Mouse (Mus musculus) midbrain, embryonic 13.5 days (tissue): Measurements from ENCODE around the gene Serpina11. TPM values are rescaled to one million over a fixed set of nuclear protein-coding genes. Genes with fewer than 3 reads are reported as not detected.
"Not testable (repeated sequence)": the region's sequence is repeated elsewhere in the genome, so short reads cannot be mapped to it uniquely, and the experiment has no call there.

Source experiments
- ATAC-seq: fragments of 200-750 bp; cut with Nextera tagmentation; 2 replicates; pipeline ENCODE4 v1.8.0; 2017; ENCODE audit warnings: mild to moderate bottlenecking, moderate TSS enrichment, moderate library complexity
- H3K27ac ChIP-seq: fragments of 300-500 bp; sonication (generic); 2 replicates; pipeline ENCODE4 v1.5.1; 2015; ENCODE audit warnings: inconsistent platforms, mild to moderate bottlenecking, moderate library complexity
- H3K27me3 ChIP-seq: fragments of 300-500 bp; sonication (generic); 2 replicates; pipeline ENCODE4 v1.6.1; 2015; ENCODE audit warnings: mild to moderate bottlenecking, inconsistent platforms
- H3K36me3 ChIP-seq: fragments of 300-500 bp; sonication (generic); 2 replicates; pipeline ENCODE4 v1.6.1; 2015; ENCODE audit warnings: mild to moderate bottlenecking, inconsistent platforms
- H3K4me1 ChIP-seq: fragments of 300-500 bp; sonication (generic); replicated peaks from 2 replicates; pipeline ENCODE4 v1.6.1; 2015; ENCODE audit warnings: inconsistent platforms
- H3K4me2 ChIP-seq: fragments of 300-500 bp; sonication (generic); replicated peaks from 2 replicates; pipeline ENCODE4 v1.6.1; 2015; ENCODE audit warnings: moderate library complexity, mild to moderate bottlenecking, inconsistent platforms
- H3K4me3 ChIP-seq: fragments of 300-500 bp; sonication (generic); replicated peaks from 2 replicates; pipeline ENCODE4 v1.5.1; 2015; ENCODE audit warnings: mild to moderate bottlenecking, inconsistent platforms
- H3K9ac ChIP-seq: fragments of 300-500 bp; sonication (generic); replicated peaks from 2 replicates; pipeline ENCODE4 v1.6.1; 2015; ENCODE audit warnings: mild to moderate bottlenecking, inconsistent platforms
- H3K9me3 ChIP-seq: fragments of 300-500 bp; sonication (generic); 2 replicates; pipeline ENCODE4 v1.6.1; 2016; ENCODE audit warnings: mild to moderate bottlenecking, inconsistent platforms
- WGBS: fragments of 180-500 bp; shearing (Covaris S2); methylation state at CpG from one replicate; pipeline ENCODE4 v1.1.7; 2015; 5-methylcytosine and 5-hydroxymethylcytosine counted together
- polyA plus RNA-seq: library from polyadenylated mRNA; unstranded; fragments of >200 nt; fragmentation: Nextera tagmentation; extraction: Ambion mirVana; gene quantifications from 2 replicates; pipeline ENCODE4 v1.2.1, GENCODE M21; 2015

The Serpina11 gene
- polyA plus RNA-seq, 1 experiment from 2014 or later, result not detected

DNA sequence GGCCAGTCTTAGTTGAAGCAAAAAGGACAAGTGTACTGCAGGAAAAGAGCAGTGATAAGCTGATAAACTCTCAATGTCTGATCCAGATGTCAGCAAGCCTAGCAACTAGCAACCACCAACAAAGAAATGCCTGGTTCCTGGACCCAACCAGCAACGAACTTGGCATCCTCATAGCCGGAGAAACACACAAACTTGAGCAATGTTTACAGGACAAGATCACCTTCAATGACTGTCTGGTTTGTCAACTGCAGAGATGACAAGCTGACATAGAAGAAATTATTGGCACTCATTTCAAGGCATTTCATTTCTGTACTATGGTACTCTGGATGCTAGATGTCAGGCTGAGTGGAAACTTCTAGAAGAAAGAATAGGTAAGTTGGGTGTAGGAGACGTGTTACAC lies 23.0 kb downstream of the Serpina11 start:
- Histone ChIP-seq H3K9me3 (peaks cover 2% of the 10 kb centered on the region), H3K4me1 (no peaks in the 10 kb centered on the region), H3K27ac (no peak overlapping the region), H3K27me3 (no peaks in the 10 kb centered on the region), H3K4me2 (no peak overlapping the region), H3K36me3 (no peaks in the 10 kb centered on the region), H3K4me3 (no peak overlapping the region), H3K9ac (no peak overlapping the region)
- 81% methylated on average over 3 of the region's 3 CpGs for WGBS
- ATAC-seq, result no peak

DNA sequence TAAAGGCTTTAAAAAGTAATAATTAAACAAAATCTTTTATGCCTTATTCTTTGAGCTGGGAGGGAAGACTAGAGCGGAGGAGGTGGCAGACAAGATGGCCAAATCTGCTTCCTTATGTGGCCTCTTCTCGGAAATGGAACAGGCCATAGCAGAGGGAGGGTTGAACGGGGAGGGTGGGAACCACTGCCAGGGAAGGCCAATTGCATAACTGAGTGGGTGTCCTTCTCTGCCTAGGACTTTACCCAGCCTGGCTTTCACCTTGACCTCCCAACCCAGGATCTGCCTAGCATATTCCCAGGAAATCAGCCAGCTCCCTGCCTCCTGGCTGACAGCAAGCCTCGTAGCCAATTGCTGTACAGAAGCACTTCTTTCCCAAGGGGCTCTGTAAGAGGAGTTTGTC lies 26.5 kb downstream of the Serpina11 start:
- no peak for ATAC-seq
- Histone ChIP-seq H3K27ac (no peak overlapping the region), H3K4me1 (no peaks in the 10 kb centered on the region), H3K4me2 (no peak overlapping the region), H3K27me3 (no peaks in the 10 kb centered on the region), H3K36me3 (no peaks in the 10 kb centered on the region), H3K9me3 (no peaks in the 10 kb centered on the region; the same call in 1 of the 2 replicates), H3K9ac (no peak overlapping the region), H3K4me3 (no peak overlapping the region)
- 89% methylated on average over 4 of the region's 4 CpGs for WGBS

DNA sequence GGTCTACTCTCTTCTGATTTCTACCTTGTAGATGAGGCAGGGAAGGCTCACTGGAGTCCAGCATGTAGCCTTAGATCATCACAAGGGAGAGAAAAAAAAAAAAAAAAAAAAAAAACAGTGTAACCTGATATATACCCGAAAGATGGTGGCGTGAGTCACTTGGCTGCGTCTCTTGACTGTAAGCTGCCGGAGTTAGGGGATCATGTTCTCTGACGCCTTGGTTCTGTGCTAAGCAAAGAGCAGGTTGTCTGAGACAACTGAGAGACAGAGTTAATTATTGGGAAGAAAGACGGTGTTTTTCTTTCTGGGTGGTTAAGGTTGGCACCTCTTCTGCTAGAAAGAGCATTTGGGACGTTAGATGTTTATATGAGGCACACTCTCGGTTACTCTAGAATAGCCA lies 26.9 kb downstream of the Serpina11 start:
- H3K9ac ChIP-seq, result no peak overlapping the region
- no peak overlapping the region for H3K4me3 ChIP-seq
- no peaks in the 10 kb centered on the region for H3K4me1 ChIP-seq
- H3K36me3 ChIP-seq, result no peaks in the 10 kb centered on the region
- no peak for ATAC-seq
- H3K9me3 ChIP-seq, result no peaks in the 10 kb centered on the region; the same call in 1 of the 2 replicates
- no peak overlapping the region for H3K27ac ChIP-seq
- no peaks in the 10 kb centered on the region for H3K27me3 ChIP-seq
- H3K4me2 ChIP-seq, result no peak overlapping the region
- 93% methylated on average over 8 of the region's 8 CpGs for WGBS

DNA sequence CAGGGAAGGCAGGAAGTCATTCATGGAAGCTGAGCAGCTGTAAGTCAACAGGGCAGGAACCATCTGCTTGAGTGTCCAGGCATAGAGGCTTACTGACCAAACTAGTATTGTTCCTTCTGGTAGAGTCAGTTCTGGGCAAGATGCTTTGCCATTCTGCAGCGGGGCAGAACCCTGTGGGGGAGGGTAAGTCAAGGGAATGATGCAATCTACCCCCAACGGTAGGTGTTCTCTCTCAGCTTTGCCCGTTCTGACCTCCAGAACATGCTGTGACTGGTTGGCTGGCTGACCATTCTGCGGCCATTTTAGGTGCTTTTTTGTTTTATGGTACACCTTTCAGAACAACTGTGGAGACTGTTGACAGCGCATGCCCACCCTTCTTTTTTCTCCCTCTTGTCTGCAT lies 27.4 kb downstream of the Serpina11 start:
- H3K9me3 ChIP-seq, result no peaks in the 10 kb centered on the region; the same call in 1 of the 2 replicates
- no peaks in the 10 kb centered on the region for H3K36me3 ChIP-seq
- no peaks in the 10 kb centered on the region for H3K27me3 ChIP-seq
- H3K9ac ChIP-seq, result no peak overlapping the region
- 88% methylated on average over 5 of the region's 5 CpGs for WGBS
- H3K4me1 ChIP-seq, result no peaks in the 10 kb centered on the region
- no peak overlapping the region for H3K4me3 ChIP-seq
- ATAC-seq, result no peak
- H3K27ac ChIP-seq, result no peak overlapping the region
- H3K4me2 ChIP-seq, result no peak overlapping the region

GRCm38 (mm10) chr12:103961716-103962115 lies 28.0 kb downstream of the Serpina11 start:
- Histone ChIP-seq H3K4me3 (no peak overlapping the region), H3K4me2 (no peak overlapping the region), H3K4me1 (no peaks in the 10 kb centered on the region), H3K36me3 (no peaks in the 10 kb centered on the region), H3K9me3 (no peaks in the 10 kb centered on the region; the same call in 1 of the 2 replicates), H3K27me3 (no peaks in the 10 kb centered on the region), H3K9ac (no peak overlapping the region), H3K27ac (no peak overlapping the region)
- ATAC-seq, result no peak
- WGBS, result 96% methylated on average over 1 of the region's 1 CpGs

DNA sequence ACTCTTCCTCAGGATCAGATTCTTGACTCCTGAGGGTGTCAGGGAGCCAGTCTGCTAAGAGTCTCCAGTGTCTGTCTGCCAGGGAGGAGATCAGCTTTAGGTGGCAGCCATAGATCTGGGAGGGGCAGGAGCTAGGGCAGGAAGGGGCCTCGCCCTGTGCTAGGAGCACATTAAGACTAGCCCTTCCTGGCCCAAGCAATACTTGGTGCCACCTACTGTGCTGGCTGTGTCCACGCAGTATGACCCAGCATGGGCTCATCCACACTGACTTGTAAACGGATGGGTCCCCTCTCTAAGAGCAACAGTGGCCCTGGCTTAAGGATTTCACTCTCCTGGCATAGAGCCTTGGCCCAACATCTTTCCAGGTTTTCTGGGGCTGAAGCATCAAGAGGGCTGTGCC lies 31.0 kb downstream of the Serpina11 start, which contains the start of gene Serpina1e:
Serpina1e (minus strand) TSS at position 178 of the 400 bp plus-strand sequence.
- ATAC-seq, result no peak
- 86% methylated on average over 3 of the region's 3 CpGs for WGBS
- no peaks in the 10 kb centered on the region for H3K4me1 ChIP-seq
- H3K4me3 ChIP-seq, result no peak within 1 kb of the TSS
- no peak within 1 kb of the TSS for H3K4me2 ChIP-seq
- H3K27me3 ChIP-seq, result no peaks in the 10 kb centered on the region
- H3K9me3 ChIP-seq, result no peaks in the 10 kb centered on the region; the same call in 1 of the 2 replicates
- no peak within 1 kb of the TSS for H3K27ac ChIP-seq
- H3K36me3 ChIP-seq, result no peaks in the 10 kb centered on the region
- no peak within 1 kb of the TSS for H3K9ac ChIP-seq

DNA sequence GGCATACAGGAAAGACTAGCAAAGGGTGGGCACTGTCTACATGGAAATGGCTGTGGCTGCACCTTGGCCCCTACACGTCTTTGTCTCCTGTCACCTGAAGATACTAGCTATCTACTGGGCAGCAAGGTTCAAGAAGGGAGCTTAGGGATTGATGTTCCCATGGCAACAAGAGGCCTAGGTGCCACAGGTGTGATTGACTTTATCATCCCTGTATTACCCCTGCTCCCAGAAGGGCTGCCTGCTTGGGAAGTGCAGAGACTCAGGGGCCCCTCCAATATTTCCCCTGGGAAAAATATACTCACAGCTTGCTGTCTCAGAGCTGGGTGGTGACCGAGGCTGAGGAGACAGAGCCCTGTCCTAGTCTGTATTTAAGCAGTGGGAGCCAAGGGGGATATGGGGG lies 33.2 kb downstream of the Serpina11 start:
- not testable (repeated sequence) for H3K27ac ChIP-seq, H3K9me3 ChIP-seq, H3K9ac ChIP-seq, H3K4me3 ChIP-seq, H3K4me2 ChIP-seq, H3K27me3 ChIP-seq, ATAC-seq, H3K36me3 ChIP-seq, H3K4me1 ChIP-seq
- WGBS, result 89% methylated on average over 2 of the region's 2 CpGs

GRCm38 (mm10) chr12:103952972-103953371 lies 36.8 kb downstream of the Serpina11 start:
- H3K27ac ChIP-seq, H3K4me1 ChIP-seq, H3K9ac ChIP-seq, H3K4me2 ChIP-seq, H3K4me3 ChIP-seq, ATAC-seq, H3K36me3 ChIP-seq, H3K27me3 ChIP-seq, H3K9me3 ChIP-seq: not testable (repeated sequence)
- WGBS, result 83% methylated on average over 3 of the region's 3 CpGs

DNA sequence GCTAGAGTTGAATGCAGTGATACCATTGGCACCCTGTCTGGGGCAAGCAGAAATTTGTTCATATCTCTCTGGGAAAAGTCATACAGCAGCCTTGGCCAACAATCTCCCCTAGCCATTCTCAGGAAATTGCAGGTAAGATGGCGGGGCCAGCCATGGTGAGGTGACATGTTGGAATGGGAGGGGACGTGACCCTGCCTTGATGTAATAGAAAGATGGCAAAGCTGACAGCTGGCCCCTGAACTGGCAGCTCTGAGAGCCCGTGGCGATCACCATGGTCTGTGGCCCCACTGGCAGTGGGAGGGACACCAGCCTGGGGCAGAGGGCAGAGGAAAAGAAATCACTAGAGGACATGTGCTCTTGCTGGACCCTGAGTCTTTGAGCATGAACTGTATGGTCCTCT lies 43.5 kb downstream of the Serpina11 start:
- Histone ChIP-seq H3K9me3 (0 out of 2 replicates have a peak, but pooled peaks cover 15% of the 10 kb centered on the region), H3K4me1 (no peaks in the 10 kb centered on the region), H3K9ac (no peak overlapping the region), H3K36me3 (no peaks in the 10 kb centered on the region), H3K27ac (no peak overlapping the region), H3K4me3 (no peak overlapping the region), H3K4me2 (no peak overlapping the region), H3K27me3 (no peaks in the 10 kb centered on the region)
- ATAC-seq, result no peak
- 89% methylated on average over 4 of the region's 4 CpGs for WGBS

Other genes with a start within 250 kb of the Serpina11 start
- not detected in 2 replicates for gene Serpina1d, start 216.4 kb downstream of the Serpina11 start, polyA plus RNA-seq
- gene Serpina1b, start 159.6 kb downstream of the Serpina11 start, polyA plus RNA-seq, result 1.1 TPM in 1 of 2 replicates, not detected in the other
- 0.50 TPM in 1 of 2 replicates, not detected in the other for gene Serpina1a, start 126.4 kb downstream of the Serpina11 start, polyA plus RNA-seq
- gene Serpina1c, start 85.1 kb downstream of the Serpina11 start, polyA plus RNA-seq, result 0.22 TPM in 1 of 2 replicates, not detected in the other
- gene Serpina1e, start 31.0 kb downstream of the Serpina11 start, polyA plus RNA-seq, result 0.16 TPM in 1 of 2 replicates, not detected in the other
- gene Serpina9, start 23.8 kb upstream of the Serpina11 start, polyA plus RNA-seq, result not detected in 2 replicates
- not detected in 2 replicates for gene Serpina12, start 54.5 kb upstream of the Serpina11 start, polyA plus RNA-seq
- gene Serpina5, start 111.2 kb upstream of the Serpina11 start, polyA plus RNA-seq, result not detected in 2 replicates
- not detected in 2 replicates for gene Serpina3a, start 122.8 kb upstream of the Serpina11 start, polyA plus RNA-seq
- gene Serpina3b, start 138.0 kb upstream of the Serpina11 start, polyA plus RNA-seq, result not detected in 2 replicates
- not detected in 2 replicates for gene Serpina3c, start 163.9 kb upstream of the Serpina11 start, polyA plus RNA-seq
- gene Serpina3f, start 224.6 kb upstream of the Serpina11 start, polyA plus RNA-seq, result 0.07 and 0.13 TPM in 2 replicates
- 0.26 and 0.36 TPM in 2 replicates for gene Serpina3g, start 246.3 kb upstream of the Serpina11 start, polyA plus RNA-seq